Mouse (Mus musculus) central nervous system, embryonic 18 days (tissue): ENCODE data around the gene Trp53bp2. TPM values are rescaled to one million over a fixed set of nuclear protein-coding genes. Genes with fewer than 3 reads are reported as not detected.

Experiments used
- polyA plus RNA-seq: library from polyadenylated mRNA; depleted of rRNA; stranded (reverse); fragments of >200 nt; gene quantifications from 2 replicates; pipeline ENCODE4 v1.2.3, GENCODE M21; 2012; rRNA removed

Trp53bp2 gene
- polyA plus RNA-seq = 14.7 and 17.9 TPM in 2 replicates

DNA sequence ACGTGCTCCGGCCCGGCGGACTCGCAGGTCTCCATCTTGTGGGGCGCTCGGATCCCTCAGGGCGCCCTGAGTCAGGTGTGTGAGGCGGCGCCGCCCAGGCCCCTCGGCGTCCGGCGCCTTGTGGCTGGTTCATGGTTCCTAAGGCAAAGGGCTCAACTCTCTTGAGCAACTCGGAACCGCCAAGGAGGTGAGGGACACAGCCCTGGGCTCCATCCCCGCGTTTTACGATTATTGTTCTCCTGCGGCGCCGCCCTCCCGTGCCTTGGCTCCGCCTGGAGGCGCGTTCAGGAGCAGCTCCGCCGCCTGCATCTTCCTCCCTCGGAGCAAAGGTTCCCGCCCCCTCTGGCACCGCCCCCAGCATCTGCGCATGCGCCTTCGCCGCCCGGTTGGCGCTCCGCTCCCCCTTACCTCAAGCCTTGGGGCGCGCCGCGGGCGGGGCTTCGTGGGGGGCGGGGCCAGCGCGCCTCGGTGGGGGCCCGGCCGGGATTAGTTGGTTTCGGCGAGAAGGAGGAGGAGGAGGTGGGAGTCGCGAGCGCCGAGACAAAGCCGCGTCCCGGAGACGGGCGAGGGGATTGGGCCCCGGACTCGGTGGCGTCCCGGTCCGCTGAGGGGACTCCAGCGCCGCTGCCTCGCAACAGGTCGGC lies at the start of gene Trp53bp2:
Gene Trp53bp2 (plus strand): TSS at position 489 of the 644 bp plus-strand sequence.

Other genes starting within 250 kb of the Trp53bp2 start
- gene Vmn1r1, start 244.7 kb upstream of the Trp53bp2 start, polyA plus RNA-seq = not detected in 2 replicates
- 38.6 and 38.7 TPM in 2 replicates for gene Degs1, start 126.4 kb upstream of the Trp53bp2 start, polyA plus RNA-seq
- 25.1 and 27.9 TPM in 2 replicates for gene Fbxo28, start 67.5 kb upstream of the Trp53bp2 start, polyA plus RNA-seq
- 55.7 and 57.5 TPM in 2 replicates for gene Capn2, start 108.4 kb downstream of the Trp53bp2 start, polyA plus RNA-seq
- gene Capn8, start 155.8 kb downstream of the Trp53bp2 start, polyA plus RNA-seq = 0.08 and 0.09 TPM in 2 replicates